Mouse (Mus musculus): Measurements from ENCODE around the gene Fhad1.

Fhad1 gene

DNA sequence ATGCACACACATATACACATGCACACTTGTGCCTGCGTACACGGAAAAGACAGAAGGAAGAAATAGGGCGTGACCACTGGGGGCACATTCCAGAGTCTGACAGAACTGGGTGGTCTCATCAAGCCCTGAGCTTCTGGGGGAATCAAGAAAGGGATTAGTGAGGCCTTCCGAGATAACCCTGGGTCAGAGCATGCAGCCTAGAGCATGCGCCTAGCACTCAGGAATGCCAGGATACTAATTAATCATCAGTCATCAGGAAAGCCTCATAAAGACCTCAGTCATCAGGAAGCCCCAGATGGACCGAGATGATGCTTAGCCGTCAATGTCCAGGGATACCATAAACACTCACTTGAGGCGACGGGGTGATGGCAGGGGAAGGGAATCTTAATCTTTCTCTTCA lies 135.0 kb downstream of the Fhad1 start:
- no peak for DNase-seq

DNA sequence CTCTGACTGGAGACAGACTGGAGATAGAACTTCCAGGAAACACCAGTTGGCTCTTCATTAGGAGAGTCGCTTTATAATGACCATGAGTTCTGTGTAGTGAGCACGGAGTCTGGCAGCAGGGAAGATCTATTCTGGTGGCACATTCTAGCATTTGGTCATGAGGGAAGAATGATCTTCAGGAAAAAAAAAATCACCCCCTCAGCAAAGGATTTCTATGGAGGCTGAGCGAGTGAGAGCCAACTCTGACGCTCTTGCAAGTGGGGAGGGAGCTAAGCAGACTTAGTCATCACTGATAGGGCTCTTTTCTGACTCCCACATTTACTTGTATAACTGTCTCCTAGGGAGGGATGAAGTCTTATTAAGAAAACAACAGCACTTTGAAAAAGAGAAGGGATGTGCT lies 135.8 kb downstream of the Fhad1 start:
- DNase-seq = no peak

DNA sequence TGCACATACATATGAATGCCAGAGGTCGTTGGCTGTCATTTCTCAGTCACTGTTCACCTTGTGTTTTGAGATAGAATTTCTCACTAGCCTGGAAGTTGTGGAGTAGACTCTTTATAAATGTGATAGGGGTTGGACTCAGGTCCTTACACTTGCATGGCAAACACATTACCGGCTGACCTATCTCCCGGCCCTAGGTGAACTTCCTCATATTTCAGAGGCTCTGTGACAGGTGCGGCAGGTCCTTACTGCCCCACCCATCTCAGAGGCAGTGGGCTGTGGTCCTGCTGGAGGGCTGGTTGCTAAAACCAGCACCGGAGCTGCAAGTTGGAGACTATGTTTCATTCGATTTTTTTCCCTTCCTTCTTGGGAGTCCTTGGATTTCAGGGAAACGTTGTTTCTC lies 136.3 kb downstream of the Fhad1 start:
- no peak for DNase-seq

DNA sequence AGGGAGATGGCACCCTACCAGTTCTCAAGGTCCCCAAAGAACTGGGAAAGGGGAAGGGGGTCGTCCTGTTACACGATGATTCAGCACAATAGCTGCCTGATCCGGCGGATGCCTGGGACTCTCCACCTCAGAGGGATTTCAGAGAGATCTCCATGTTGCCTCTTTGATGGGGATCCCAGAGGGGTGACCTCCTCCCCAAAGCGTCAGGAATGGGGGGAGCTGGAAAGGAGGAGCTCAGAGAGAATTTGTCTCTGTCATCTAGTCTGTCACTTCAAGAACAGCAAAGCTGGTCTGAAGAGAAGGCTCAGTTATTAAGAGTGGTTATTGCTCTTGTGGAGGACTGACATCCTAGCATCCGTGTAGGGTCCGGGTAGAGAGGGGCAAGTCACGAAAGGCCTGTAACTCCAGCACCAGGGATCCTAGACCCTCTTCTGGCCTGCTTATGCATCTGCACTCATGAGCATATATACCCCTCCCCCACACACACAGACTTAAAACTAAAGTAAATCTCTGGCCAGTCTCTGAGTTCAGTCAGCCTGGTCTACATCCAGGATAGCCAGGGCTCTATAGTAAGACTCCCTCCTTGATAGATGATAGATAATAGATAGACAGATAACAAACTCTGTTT lies 139.3 kb downstream of the Fhad1 start:
- no peak for DNase-seq

DNA sequence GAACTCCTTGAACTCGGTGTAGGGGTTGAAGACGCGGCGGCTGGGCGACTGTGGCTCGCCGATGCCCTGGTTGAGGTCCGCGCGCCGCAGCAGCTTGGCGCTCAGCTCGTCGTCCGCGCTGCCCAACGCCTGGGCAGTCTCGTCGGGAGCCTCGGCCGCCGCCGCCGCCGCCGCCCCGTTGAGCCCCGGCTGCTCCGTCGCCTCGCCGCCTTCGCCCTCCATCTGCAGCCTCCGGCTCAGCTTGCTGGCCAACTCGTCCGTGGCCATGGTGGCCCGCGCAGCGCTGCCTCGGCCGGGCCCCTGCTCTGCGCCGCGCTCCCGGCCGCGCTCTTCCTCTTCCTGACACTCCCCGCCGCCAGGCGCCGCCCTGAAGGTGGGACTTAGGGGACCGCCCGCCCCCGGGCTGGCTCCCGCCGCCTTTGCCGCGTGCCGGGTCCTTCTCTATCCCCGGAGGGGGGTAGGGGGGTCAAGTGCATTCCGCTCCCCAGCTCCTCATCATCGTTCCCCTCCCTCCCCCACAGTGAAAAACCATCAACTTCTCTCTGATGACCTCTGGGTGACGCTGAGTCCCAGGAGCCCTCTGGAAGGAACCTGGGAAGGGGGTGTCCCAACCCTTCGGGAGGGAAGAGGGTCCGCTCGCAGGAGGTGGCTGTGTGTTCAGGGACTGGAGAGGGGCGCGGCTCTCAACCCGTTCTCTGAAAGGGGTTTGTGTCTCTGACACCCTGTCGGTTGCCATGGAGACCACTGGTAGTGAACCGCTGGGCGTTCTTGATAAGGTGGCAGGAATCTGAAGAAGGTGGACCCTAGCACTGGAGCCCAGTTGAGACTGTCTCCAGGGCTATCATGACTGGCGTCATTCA lies 140.1 kb downstream of the Fhad1 start, which contains the start of gene Efhd2:
Gene Efhd2 (minus strand): TSS at position 320 of the 860 bp plus-strand sequence.
- DNase-seq = peak; percentile 84

DNA sequence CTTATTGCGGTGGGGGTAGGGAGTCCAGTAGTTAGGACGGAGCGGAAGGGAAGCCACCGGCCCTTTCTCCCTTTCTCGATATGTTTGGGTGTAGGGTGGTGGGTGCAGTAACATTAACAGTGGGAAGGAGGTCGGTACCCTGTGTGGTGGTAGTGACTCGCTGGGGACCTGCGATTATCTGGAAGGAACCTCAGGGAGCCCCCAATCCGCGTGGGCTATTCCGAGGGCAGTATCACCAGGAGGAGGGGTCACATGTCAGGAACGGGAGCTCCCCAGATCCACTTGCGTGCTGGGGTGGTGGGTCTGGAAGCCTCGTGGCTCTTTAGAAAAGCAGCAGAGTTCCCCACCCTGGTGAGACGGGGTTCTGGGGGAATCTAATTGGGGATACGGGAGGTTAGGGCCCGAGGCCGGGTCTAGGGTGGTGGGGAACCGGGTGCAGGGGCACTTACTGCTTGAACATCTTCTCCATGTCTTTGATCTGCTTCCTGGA lies 140.7 kb downstream of the Fhad1 start:
- no peak for DNase-seq

DNA sequence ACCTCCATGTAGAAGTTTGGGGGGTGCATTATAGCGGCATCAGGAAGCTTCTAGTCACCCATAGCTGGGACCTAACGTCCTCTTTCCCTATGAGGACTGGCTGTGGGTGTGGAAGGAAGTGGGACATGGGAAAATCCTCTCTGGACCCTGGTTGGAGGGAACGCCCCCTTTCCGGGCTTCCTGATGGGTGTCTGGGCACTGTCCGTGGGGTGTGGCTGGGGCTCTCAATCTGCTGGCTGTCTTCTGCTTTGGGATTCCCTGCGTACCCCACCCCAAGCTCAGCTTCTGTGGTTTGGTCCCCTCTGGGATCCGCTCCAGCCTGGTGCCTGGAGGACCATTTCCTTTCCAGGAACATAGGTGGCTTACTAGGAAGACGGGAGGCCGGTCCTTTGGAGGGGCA lies 141.9 kb downstream of the Fhad1 start:
- no peak for DNase-seq

DNA sequence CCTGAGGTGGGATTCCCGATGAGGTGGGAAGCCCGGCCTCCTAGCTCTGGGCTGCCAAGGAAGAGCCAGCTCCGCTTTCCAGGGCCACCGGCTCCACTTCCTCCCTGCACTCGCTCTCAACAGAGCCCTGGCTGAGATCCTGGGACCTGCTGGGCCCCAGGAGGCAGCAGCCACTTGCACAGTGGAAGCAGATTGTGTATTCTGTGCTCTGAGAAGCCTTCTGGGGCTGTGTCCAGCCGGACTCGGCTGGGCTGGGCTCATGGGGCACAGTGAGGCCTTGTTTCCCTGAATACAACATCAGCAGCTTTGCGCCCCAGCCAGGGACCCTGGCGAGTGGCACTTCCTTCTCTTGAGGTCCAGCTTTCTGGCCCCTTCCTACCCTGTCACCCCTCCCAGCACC lies 143.0 kb downstream of the Fhad1 start:
- DNase-seq = no peak

DNA sequence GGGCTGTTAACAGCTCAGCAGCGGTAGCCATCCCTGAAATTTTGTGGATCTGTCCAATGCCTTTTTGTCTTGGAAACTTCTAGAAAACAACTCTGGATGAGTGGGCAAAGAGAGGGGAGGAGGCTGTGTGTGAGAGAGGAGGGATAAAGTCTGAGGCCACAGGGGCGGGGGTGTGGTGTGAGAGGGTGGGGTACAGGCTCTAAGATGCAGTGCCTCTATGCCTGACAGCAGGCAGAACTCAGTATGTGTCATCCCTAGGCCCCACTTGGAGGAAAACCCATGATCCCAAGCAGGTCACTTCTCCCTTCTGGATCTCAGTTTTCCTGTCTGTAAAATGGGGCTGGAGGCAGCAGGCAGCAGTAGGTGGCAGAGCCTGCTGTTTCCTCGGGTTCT lies 143.6 kb downstream of the Fhad1 start:
- no peak for DNase-seq

DNA sequence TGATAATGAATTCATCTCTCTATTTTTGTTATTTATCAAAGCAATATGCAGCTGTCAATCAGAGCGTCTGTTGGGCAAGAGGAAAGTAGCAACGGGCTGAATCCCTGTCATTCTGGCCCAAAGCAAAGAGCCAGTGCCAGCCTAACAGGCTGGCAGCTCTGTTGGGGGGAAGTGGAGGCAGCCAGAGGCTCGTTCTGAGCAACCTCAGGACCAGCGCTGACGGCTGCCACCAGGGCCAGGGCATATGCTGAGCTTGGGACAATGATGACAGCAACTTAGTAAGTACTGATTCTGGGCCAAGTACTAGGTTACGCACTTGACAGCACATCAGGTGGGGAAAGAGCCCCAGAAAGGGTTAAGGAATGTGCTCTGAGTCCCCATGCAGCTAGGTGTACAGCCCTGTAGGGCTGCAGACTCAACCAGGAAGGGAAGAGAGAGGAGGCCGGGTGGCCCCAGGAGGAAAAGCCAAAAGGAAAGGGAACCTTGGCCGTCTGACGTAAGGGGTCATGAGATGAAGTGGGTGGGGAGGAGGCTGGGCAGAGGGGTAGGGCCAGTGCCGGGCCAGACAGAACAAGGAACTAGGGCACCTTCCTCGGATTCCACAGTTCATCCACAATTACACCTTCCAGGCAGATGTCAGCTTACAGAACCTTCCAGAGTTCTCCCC lies 144.1 kb downstream of the Fhad1 start:
- peak; percentile 54 for DNase-seq

DNA sequence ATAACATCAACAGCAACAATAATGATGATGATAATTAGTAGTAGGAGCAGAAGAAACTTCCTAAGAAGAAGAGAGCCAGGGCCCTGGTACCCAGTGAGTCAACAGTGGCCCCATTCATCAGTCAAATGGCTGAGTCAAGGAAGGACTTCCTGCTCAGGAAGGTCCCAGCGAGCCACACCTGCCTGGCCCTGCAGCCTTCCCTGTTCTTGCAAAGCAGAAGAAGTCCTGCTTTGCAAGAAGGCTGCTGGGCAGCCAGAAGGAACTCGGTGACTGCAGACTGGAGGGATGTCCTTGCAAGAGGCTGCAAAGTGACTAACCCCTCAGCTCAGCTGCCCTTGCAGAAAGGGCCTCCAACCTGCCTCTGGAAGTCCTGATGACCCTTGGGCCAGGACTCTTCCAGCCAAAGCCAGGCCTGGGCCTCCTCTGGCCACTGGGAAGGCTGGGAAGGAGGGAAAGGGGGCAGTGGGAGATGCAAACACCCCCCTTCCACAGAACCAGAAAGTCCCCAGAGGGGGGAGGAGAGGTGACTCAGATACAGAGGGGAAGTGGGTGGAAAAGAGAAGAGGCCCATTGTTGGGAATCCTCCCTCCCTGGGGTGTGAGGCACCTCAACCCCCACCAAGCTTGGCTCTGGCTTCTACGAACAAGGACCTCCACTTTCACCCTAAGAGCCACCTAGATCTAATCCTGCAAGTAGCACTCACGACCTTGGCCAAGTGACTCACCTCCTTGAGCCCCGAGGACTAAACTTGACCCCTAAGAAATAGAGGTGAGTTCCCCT lies 145.3 kb downstream of the Fhad1 start:
- DNase-seq = no peak

DNA sequence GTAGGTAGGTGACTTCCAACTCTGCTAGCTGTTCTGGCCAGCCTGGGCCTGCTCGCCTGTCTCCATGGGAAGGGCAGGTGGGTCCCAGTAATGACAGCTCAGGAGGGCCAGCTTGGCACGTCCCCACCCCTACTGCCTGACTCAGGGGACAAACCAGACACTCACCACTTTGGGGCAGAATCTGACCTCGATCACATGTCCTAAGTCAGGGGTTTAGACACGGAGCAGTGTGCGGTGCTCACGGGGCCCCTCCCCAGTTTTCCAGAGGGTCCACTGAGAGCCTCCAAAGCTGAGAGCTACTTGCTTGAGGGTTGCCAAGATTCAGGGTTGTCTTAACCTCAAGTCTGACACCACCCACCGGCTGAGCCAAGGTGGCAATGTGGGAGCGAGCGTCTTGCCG lies 146.8 kb downstream of the Fhad1 start:
- DNase-seq = no peak

DNA sequence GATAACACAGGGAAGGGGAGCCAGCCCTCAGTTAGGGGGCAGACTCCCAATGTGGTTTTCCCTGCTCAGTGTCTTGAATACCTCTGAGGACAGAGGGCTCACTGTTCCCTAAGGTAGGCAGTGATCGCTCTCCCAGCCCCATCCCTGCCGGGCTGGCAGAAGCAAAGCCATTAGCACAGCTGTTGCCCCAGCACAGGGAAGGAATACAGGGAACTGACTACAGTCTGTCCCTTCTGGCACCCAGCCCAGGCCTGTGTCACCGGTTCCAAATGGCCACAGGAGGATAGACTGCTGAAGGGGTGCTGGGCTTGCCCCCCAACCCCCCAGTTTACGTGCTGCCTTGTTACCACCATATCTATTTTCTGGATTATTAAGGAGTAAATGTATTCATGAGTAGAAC lies 147.4 kb downstream of the Fhad1 start:
- peak; percentile 71 for DNase-seq

DNA sequence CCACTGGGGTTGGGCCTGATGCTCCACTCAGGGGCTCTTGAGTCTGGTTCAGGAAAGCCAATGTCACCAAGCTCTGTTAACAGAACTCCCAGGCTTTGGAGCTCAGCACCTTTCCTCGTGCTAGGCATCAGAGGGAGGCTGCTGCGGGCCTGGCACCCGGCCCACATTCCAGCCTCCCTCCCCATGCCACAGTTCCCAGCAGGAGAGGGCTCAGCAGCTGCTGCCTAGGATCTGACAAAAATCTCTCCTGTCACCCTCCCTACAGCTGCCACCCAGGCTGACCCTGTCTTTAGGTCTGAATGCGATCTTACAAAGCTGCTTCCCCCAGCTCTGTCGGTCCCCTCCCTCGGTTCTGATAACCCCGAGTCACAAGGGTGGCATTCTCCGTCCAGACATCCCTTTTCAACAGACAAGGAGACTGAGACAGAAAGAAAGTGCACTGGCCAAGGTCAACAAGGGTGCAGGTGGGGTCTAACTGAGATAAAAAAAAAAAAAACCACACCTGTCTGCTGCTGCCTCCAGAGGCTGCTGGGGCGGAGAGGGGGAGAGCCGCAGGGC lies 147.9 kb downstream of the Fhad1 start:
- peak; percentile 59 for DNase-seq

DNA sequence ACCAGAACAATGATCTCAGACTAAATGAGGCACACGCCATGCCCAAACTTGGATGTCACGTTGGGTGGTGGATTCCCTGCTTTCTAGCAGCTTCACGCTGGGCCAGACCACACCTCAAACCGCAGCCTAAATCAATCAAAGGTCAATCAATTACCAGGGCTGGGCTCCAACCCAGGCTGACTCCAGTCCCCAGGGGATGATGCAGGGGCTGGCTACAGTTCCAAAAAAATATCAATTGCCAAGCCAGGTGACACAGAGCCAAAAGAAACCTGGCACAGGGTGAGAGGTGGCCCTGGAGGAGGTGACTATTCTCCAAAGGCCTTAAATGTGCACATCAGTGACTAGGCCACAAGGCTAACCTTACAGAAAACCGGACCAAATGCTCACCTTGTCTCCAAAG lies 149.3 kb downstream of the Fhad1 start:
- no peak for DNase-seq

DNA sequence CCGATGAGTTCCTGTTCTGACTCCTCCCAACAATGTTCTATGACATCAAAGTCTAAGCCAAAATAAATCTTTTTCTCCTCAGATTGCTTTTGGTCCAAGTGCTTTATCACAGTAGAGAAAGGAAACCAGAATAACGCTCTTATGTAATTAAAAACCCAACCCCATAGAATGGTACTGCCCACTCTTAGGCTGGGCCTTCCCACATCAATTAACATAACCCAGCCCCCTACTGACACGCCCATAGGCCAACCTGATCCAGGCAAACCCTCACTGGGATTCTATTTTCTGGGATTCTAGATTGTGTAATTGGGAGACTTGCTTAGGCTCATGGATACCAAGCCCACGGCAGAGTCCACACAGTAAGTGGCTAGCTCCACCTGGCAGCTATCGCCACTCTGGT lies 149.9 kb downstream of the Fhad1 start:
- DNase-seq = no peak

DNA sequence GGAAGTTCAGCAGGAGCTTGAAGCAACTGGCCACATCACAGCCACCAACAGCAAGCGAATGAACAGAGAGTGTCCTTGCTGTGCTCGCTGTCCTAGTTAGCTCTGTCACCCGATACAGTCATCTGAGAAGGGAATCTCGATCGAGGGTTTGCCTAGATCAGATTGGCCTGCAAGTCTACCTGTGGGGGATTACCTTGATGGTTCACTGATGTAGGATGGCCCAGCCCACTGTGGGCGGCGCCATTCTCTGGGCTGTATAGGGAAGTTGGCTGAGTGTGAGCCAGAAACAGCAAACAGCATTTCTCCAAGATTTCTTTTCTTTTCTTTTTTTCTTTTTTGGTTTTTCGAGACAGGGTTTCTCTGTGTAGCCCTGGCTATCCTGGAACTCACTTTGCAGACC lies 150.4 kb downstream of the Fhad1 start:
- DNase-seq = no peak

DNA sequence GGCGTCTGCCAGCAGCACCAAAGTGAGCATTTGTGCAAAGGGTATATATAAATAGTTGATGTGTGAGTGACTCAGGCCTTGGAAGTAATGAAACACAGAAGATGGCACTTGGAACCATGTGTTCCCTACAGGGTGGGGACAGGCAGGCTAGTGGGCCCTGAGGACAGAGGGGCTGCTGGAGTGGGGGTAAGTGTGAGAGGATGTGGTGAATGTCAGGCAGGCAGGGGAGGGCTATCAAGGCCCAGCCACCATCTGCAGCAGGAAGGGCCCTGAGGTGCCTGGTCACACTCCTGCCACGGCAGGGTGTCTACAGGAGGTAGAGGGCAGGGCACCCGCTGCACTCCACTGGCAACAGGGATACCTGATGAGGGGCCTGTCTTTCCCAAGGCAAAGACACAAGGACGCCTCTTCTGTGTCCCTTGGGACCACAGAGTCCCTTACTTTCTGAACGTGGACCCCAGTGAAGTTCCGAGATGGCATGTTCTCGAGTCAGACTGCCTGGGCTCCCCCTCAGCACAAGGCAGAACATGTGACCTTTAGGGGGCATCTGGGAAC lies 151.1 kb downstream of the Fhad1 start:
- DNase-seq = no peak

DNA sequence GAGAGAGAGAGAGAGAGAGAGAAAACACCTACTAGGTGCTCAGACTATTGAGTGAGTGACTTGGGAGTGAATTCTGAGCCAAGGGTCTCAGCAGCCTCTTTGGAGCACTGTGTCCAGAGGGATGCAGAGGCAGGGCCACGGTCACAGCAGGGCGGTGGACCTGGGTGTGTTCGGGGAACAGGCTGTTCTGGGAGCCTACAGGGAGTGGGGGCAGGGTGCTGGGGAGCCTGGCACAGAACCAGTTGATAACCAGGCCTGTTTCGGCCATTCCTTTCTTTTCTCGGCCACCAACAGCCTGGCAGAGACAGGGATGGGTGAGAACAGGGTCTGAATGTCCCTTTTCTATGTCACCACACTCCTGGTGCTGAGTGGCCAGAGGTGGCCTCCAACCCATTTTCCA lies 152.0 kb downstream of the Fhad1 start:
- DNase-seq = no peak

DNA sequence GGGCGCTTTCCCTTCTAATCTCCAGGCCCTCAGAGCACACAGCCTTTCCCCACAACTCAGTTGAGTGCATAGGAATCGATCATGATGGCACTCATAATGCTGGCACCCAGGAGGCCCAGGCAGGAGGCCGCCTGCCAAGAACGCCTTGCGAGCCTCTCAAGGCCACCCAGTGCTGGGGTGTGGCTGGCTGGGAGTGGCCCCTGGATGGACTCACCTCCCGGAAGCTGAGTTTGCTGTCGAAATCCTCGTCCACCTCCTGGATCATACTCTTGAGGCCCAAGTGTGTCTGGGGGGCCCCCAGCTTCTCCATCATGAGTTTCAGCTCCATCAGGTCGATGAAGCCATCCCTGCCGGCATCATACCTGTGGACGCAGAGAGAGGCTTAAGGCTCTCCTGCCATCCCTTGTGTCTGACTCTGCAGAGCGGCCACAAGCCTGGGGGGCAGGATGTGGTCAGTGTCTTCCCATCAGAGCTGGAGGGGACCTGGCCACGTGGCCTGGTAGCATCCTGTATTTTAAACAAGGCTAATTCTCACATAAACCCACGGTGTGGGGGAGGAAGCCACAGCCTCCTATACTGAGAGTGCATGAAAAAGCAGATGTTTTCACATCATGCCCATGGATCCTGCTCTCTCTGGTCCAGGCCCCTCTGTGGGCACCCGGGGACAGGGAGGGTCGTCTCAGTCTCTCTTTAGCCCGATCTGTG lies 153.1 kb downstream of the Fhad1 start:
- DNase-seq = no peak

DNA sequence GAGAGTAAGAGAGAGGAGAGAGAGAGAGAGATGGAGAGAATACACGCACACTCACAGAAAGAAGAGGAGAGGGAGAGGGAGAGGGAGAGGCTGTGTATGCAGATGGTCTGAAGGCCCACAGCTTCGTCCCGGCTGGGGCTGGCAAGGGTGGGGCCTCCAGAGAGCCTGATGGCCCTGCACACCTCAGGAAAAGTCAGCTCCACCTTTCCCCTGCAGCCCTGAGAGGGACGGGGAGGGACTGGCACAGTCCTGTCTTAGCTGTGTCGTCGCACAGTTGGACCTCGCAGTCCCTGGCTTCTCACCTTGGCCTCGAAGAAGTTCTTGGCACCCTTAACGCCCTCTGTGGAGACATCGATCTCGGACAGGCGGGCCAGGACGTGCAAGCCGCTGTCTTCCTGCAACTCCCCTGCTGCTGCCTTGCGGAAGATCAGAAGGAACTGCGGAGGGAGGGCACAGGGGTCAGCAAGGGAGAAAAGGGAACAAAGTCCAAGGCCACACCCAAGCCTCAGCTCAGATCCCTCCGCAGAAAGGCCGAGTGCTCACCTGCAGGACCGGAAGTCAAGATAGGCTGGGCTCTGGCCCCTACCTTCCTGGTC lies 154.5 kb downstream of the Fhad1 start:
- no peak for DNase-seq

All from lung, postnatal 14 days (tissue).